Mouse (Mus musculus): ENCODE measurements around the gene Ddr1.
A peak's percentile ranks its signal among the peaks of the same experiment; 100 is the strongest.

Ddr1 gene

GRCm38 (mm10) chr17:35692368-35692767 lies 12.1 kb downstream of the Ddr1 start:
- DNase-seq (ENCODE audit: low read depth, low spot score) = no peak

- no peak for DNase-seq (ENCODE audit: low read depth, low spot score)
Measured at GRCm38 (mm10) chr17:35691811-35692210, 12.6 kb downstream of the Ddr1 start.

DNA sequence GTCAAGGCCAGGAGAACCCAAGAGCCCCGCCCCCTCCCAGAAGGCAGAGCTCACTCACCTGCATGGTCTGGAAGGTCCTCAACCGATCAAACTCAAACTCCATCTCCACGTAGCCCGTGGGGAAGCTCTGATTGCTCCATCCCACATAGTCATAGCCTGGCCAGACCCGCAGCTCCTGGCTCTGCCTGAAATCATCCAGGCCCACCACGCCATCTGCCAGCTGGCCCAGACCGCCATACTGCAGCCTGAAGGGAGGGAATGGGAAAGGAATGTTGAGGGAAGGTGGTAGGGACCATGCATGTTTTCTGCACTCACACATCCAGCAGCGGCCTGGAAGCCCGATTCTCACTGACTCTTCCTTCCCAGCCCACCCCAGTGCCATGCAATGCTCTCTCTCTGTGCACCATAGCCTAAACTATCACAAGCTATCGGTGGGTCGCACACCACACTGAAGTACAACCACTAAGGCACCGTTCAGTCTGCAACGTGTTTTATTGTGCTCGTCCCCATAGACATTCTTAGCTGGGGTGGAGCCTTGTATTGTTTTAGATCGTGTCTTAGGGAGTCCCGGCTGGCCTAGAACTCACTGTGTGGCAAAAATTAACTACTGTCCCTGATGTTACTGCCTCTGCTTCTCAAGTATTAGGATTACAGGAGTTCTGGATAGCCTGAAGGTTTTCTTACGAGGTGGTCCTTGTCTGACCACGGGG lies 14.3 kb downstream of the Ddr1 start:
- DNase-seq (ENCODE audit: low read depth, low spot score) = no peak

GRCm38 (mm10) chr17:35688347-35689175 lies 15.9 kb downstream of the Ddr1 start:
- DNase-seq (ENCODE audit: low read depth, low spot score) = no peak

- no peak for DNase-seq (ENCODE audit: low read depth, low spot score)
Measured at GRCm38 (mm10) chr17:35685061-35685460, 19.4 kb downstream of the Ddr1 start.

- no peak for DNase-seq (ENCODE audit: low read depth, low spot score)
Measured at GRCm38 (mm10) chr17:35681986-35682385, 22.4 kb downstream of the Ddr1 start.

- DNase-seq (ENCODE audit: low read depth, low spot score) = no peak
Measured at GRCm38 (mm10) chr17:35680591-35680990, 23.8 kb downstream of the Ddr1 start.

- DNase-seq (ENCODE audit: low read depth, low spot score) = peak; percentile 82
Measured at GRCm38 (mm10) chr17:35673416-35674035, 30.9 kb downstream of the Ddr1 start, which contains the start of gene Gtf2h4. TSS of gene Gtf2h4 (minus strand) at chr17:35673739.

- DNase-seq (ENCODE audit: low read depth, low spot score) = no peak
Measured at GRCm38 (mm10) chr17:35672527-35672926, 31.9 kb downstream of the Ddr1 start.

GRCm38 (mm10) chr17:35671846-35672245 lies 32.6 kb downstream of the Ddr1 start:
- DNase-seq (ENCODE audit: low read depth, low spot score) = no peak

DNA sequence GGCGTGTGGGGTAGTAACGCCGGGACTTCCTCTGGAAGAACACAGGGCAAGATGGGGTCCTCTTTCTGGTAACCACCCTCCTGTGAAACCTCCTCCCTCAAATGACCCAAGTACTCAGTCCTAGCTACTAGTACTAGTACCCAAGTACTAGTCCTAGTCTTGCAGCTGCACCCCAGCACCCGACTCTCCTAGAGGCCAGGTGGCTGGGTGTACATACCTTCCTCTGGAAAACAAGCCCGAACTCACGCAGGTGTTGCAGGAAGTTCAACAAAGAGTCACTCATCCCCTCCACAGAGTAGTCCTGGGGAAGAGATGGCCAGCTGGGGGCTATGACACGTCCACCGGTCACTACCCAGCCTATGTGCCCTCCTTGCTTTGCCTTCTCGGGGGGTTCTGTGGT lies 34.7 kb downstream of the Ddr1 start:
- no peak for DNase-seq (ENCODE audit: low read depth, low spot score)

DNA sequence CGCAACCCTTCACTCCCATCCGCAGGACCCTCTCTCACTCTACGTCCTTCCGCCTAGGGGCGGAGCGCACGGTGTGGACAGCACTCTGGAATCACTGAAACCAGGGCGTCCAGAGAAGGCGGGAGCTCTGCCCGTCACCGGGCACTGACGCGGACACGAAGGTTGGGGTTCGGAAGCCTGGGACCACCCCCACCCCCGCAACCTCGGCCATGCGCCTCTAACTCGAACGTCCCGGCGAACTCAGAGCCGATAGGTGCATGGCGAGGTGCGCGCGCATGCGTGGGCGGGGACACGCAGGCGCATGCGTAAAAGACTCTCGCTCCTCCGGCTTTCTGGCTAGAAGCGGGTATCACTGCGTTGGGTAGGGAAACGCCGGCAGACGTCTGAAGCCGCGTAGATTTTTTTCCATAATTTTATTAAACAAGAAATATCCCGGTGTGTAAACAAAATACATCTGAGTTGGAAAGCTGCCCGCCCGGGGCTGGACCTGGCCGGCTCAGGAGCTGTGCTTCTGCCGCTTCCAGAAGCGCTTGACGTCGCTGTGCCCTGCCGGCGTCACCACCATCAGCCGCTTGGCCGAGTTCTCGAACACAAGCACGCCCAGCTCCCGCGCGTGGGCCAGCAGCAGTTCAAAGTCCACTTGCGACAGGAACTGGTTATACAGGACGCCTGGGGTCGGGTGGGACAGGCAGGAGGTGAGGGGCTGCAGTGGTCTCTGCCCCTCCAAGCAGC lies 36.9 kb downstream of the Ddr1 start, which contains the start of gene Vars2:
TSS of gene Vars2 (minus strand) at position 259 of the 732 bp plus-strand sequence.
- DNase-seq (ENCODE audit: low read depth, low spot score) = peak; percentile 91

DNA sequence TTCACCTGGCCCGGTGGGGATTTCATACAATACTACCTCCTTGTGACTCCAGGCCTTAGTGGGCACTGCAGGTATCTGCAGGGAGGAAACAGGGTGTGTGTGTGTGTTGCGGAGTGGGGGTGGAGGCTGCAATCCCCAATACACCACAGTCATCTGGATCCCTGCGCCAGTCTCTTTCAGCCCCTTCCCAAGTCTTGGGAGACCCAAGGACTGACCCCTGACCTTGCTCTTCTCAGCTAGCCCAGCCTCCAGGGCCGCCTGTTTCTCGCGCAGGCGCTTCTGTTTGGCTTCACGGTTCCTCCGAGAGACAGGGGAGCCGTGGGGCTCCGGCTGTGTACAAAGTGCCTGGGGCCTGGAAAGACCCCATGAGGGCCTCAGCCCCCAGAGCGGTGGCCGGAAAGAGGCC lies 37.6 kb downstream of the Ddr1 start:
- DNase-seq (ENCODE audit: low read depth, low spot score) = no peak

DNA sequence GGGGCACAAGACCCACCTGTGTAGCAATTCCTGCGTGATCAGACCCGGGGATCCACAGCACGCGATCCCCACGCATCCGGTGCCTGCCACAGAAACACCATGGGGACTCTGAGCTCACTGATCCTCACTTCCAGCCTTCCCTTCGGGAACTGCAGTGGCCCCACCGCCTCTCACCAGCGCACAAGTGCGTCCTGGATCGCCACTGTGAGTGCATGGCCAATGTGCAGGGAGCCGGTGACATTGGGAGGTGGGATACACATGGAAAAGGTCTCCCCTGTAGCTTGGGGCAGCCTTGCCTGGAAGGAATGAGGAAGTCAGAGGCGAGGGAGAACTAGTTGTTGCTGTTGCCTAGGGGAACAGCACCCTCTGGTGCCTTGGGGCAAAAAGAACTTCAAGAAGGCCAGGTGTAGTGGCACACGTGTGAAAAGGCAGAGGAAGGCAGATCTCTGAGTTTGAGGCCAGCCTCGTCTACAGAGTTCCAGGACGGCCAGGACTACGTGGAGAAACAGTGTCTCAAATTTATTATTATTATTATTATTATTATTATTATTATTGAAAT lies 38.4 kb downstream of the Ddr1 start:
- no peak for DNase-seq (ENCODE audit: low read depth, low spot score)

DNA sequence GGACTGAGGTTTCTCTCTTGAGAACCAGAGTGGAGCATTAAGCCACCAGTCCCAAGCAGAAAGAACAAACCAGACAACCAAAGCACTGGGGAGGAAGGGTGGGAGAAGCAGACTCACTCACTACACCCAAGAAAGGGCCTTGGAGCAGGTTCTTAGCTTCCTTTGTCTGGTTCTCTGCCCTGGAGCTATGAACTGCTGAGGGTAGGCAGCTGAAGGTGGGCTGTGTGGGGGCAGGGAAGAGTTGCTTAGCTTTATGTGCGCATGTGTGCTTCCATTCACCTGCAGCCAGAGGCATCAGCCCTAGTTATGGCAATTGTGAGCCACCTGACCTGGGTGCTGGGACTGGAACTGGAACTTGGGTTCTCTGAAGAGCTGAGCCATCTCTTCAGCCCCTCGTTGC lies 51.3 kb downstream of the Ddr1 start:
- no peak for DNase-seq (ENCODE audit: low read depth, low spot score)

DNA sequence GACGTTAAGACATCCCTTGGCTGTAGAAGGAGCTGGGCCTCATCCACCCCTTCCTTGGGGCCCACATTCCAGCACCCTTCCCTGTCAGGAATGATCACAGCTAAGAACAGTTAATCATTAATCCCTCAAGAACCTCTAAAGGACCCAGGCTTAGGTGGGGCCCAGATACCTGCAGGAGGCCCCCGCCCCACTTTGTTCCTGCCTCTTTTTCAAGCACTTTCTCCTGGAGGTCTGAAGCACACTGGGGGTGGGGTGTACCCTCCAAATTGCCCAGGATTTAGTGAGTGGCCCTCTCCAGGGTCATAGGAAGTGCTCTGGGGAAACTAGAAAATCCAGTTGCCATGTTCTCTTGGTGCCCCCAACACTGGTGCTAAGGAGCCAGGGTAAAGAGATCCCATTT lies 55.0 kb downstream of the Ddr1 start:
- DNase-seq (ENCODE audit: low read depth, low spot score) = no peak

GRCm38 (mm10) chr17:35643609-35644236 lies 60.7 kb downstream of the Ddr1 start, which contains the start of gene Mucl3:
TSS of gene Mucl3 (minus strand) at chr17:35643695.
- no peak for DNase-seq (ENCODE audit: low read depth, low spot score)

DNA sequence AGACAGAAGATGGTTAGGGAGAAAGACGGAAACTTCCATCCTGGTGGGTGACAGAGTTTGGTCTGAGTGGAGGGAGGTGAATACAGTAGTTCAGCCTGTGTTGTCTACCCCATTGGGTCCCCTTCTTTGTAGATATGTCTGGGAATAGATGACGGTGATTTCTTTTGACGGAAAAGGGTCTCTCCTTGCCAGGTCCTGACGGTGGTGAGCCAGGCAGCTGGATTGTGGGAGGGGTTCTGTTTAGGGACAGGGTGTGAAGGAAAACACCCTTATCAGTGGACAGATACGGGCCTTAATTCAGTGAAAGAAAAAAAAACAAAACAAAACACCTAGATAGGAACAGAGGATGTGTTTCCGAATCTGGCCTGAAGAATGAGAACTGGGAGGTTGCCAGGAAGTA lies 65.1 kb downstream of the Ddr1 start:
- no peak for DNase-seq (ENCODE audit: low read depth, low spot score)

DNA sequence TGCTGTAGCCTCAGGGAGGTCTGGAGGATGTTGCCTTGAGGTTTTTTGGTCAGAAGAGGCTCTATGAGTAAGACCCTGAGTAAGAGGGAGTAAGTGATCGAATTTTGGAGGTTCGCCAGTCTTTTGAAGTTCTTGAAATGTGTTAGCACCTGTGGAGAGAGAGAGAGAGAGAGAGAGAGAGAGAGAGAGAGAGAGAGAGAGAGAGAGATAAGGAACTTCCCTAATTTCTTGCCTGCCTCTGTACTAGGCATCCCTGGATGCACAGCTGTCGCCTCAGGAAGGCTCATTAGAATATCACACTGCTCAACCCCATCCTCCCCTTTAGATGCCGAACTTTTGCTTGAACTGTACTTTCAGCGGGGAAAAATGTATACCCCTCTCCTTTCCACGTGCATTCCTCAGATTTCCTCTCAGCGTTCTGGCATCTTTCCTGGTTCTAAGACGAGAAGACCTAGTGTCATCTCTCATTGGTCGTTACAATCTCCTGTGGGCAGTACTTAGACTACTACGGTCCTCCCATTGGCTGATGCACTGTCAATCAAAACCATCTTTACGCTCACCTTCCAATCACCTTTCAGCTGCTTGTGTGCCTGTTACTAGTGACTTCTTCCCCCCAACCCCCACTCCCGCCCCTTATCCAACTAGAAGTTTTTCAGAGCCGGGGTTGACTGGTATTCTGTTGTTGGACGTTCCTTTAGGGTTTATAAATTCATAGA lies 65.8 kb downstream of the Ddr1 start:
- DNase-seq (ENCODE audit: low read depth, low spot score) = no peak

DNA sequence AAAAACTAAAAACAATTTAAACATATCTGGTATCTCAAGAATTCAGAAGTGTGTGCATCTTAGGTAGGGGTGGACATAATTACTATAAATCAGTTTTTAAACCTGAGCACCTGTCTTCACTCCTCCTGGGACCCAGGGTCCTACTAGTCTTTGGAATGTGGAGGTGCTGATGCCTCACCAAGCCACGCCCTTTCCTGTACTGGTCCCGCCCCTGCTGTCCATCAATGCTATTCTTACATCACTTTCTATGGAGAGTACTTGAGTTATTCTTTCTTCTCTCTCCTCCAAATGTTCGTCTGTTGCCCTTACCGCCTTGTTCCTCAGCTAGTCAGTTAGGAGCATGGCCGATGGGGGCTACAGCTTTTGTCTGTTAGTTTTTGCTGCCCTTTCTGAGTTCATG lies 68.1 kb downstream of the Ddr1 start:
- no peak for DNase-seq (ENCODE audit: low read depth, low spot score)

All from c-Kit-negative CD71-positive TER-119-positive erythroid progenitor cells, embryonic 14.5 days (primary cell).